Mouse (Mus musculus) gonadal fat pad, adult 2 months (tissue): Measurements from ENCODE around the gene Actr2. TPM values are rescaled to one million over a fixed set of nuclear protein-coding genes. Genes with fewer than 3 reads are reported as not detected.
A peak's percentile ranks its signal among the peaks of the same experiment; 100 is the strongest.
"Not testable (repeated sequence)": the region's sequence is repeated elsewhere in the genome, so short reads cannot be mapped to it uniquely, and the experiment has no call there.

Experiments
- DNase-seq: peaks from one replicate; pipeline ENCODE4 v3.0.0-alpha.2; 2012; ENCODE audit warnings: low read depth
- polyA plus RNA-seq: library from polyadenylated mRNA; depleted of rRNA; stranded (reverse); fragments of >200 nt; gene quantifications from 2 replicates; pipeline ENCODE4 v1.2.3, GENCODE M21; 2012

The Actr2 gene
- polyA plus RNA-seq, 1 experiment, result 30.4 TPM

- DNase-seq, result no peak
These were observed 3.4 kb upstream of the Actr2 start for GRCm38 (mm10) chr11:20116030-20116551.

- peak; percentile 19 for DNase-seq
These were observed 540 bp downstream of the Actr2 start for GRCm38 (mm10) chr11:20112006-20112740.

- no peak for DNase-seq
These were observed 4.6 kb downstream of the Actr2 start for GRCm38 (mm10) chr11:20108151-20108550.

- DNase-seq, result no peak
These were observed 5.0 kb downstream of the Actr2 start for GRCm38 (mm10) chr11:20107683-20108082.

GRCm38 (mm10) chr11:20106946-20107345 is 5.8 kb downstream of the Actr2 start:
- DNase-seq, result no peak

GRCm38 (mm10) chr11:20103949-20104348 is 8.8 kb downstream of the Actr2 start:
- no peak for DNase-seq

GRCm38 (mm10) chr11:20086306-20086705 is 26.4 kb downstream of the Actr2 start:
- no peak for DNase-seq

- no peak for DNase-seq
These were observed 27.1 kb downstream of the Actr2 start for GRCm38 (mm10) chr11:20085635-20086034.

GRCm38 (mm10) chr11:20075415-20075814 is 37.3 kb downstream of the Actr2 start:
- no peak for DNase-seq

GRCm38 (mm10) chr11:20072826-20073225 is 39.9 kb downstream of the Actr2 start:
- no peak for DNase-seq

- no peak for DNase-seq
These were observed 40.5 kb downstream of the Actr2 start for GRCm38 (mm10) chr11:20072174-20072573.

- no peak for DNase-seq
These were observed 44.2 kb downstream of the Actr2 start for GRCm38 (mm10) chr11:20068346-20069004.

- no peak for DNase-seq
These were observed 45.2 kb downstream of the Actr2 start for GRCm38 (mm10) chr11:20067521-20067920.

GRCm38 (mm10) chr11:20066106-20066505 is 46.6 kb downstream of the Actr2 start:
- DNase-seq, result no peak

GRCm38 (mm10) chr11:20064926-20065325 is 47.8 kb downstream of the Actr2 start:
- no peak for DNase-seq

- DNase-seq, result not testable (repeated sequence)
These were observed 48.6 kb downstream of the Actr2 start for GRCm38 (mm10) chr11:20064086-20064485.

- not testable (repeated sequence) for DNase-seq
These were observed 49.9 kb downstream of the Actr2 start for GRCm38 (mm10) chr11:20062801-20063200.

GRCm38 (mm10) chr11:20059736-20060135 is 53.0 kb downstream of the Actr2 start:
- DNase-seq, result no peak

GRCm38 (mm10) chr11:20057429-20057828 is 55.3 kb downstream of the Actr2 start:
- no peak for DNase-seq

- DNase-seq, result no peak
These were observed 56.5 kb downstream of the Actr2 start for GRCm38 (mm10) chr11:20056168-20056567.

- DNase-seq, result no peak
These were observed 58.1 kb downstream of the Actr2 start for GRCm38 (mm10) chr11:20054617-20055016.

GRCm38 (mm10) chr11:20053951-20054350 is 58.8 kb downstream of the Actr2 start:
- DNase-seq, result no peak
